Mouse (Mus musculus) limb, embryonic 13.5 days (tissue): ENCODE measurements around the gene A630023A22Rik. TPM values are rescaled to one million over a fixed set of nuclear protein-coding genes. Genes with fewer than 3 reads are reported as not detected.

Experiments
- ATAC-seq: fragments of 200-750 bp; cut with Nextera tagmentation; 2 replicates; pipeline ENCODE4 v1.8.0; 2017; ENCODE audit warnings: low read depth, moderate number of reproducible peaks, moderate TSS enrichment; ENCODE audit not compliant: low FRiP score
- H3K27ac ChIP-seq: fragments of 300-500 bp; sonication (generic); 2 replicates; pipeline ENCODE4 v1.5.1; 2015; ENCODE audit warnings: inconsistent platforms, mild to moderate bottlenecking, moderate library complexity
- H3K27me3 ChIP-seq: fragments of 300-500 bp; sonication (generic); 2 replicates; pipeline ENCODE4 v1.6.1; 2015; ENCODE audit warnings: mild to moderate bottlenecking, inconsistent platforms
- H3K36me3 ChIP-seq: fragments of 300-500 bp; sonication (generic); 2 replicates; pipeline ENCODE4 v1.6.1; 2015; ENCODE audit warnings: inconsistent platforms, mild to moderate bottlenecking, moderate library complexity
- H3K4me1 ChIP-seq: fragments of 300-500 bp; sonication (generic); 2 replicates; pipeline ENCODE4 v1.6.1; 2015; ENCODE audit warnings: inconsistent platforms
- H3K4me2 ChIP-seq: fragments of 300-500 bp; sonication (generic); replicated peaks from 2 replicates; pipeline ENCODE4 v1.6.1; 2015; ENCODE audit warnings: inconsistent platforms, mild to moderate bottlenecking, moderate library complexity
- H3K4me3 ChIP-seq: fragments of 300-500 bp; sonication (generic); 2 replicates; pipeline ENCODE4 v1.5.1; 2015; ENCODE audit warnings: moderate library complexity, mild to moderate bottlenecking, inconsistent platforms
- H3K9ac ChIP-seq: fragments of 300-500 bp; sonication (generic); 2 replicates; pipeline ENCODE4 v1.6.1; 2015; ENCODE audit warnings: mild to moderate bottlenecking, inconsistent platforms
- H3K9me3 ChIP-seq: fragments of 300-500 bp; sonication (generic); 2 replicates; pipeline ENCODE4 v1.6.1; 2016; ENCODE audit warnings: inconsistent platforms
- WGBS: fragments of 180-500 bp; shearing (Covaris S2); methylation state at CpG from one replicate; pipeline ENCODE4 v1.1.7; 2015; 5-methylcytosine and 5-hydroxymethylcytosine counted together
- polyA plus RNA-seq: library from polyadenylated mRNA; unstranded; fragments of >200 nt; fragmentation: Nextera tagmentation; extraction: Ambion mirVana; gene quantifications from 2 replicates; pipeline ENCODE4 v1.2.1, GENCODE M21; 2015

Gene A630023A22Rik
- polyA plus RNA-seq, 1 experiment from 2014 or later = 0.13 TPM

DNA sequence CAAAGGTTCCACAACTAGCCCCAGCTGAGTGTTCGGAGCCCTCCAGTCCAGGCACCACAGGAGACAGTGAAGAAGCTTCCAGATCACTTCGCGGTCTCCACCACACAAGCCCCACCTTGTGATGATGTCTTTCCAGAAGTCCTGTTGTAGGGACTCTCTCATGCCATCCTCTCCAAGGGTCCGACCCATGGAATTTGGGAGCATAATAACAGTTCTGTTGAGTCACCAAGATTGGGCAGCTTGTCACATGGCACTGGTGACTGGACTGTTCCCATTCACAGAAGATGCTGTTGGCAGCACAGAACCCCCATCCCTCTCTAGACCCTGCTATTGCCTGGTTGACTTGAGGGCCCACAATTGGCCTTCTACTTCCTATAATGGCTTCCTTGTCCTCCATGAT lies 86.2 kb downstream of the A630023A22Rik start, which contains the start of gene Gm5460:
Gene Gm5460 (plus strand): TSS at position 378 of the 400 bp plus-strand sequence.
- WGBS = 96% methylated on average over 4 of the region's 4 CpGs
- Histone ChIP-seq H3K9me3 (no peaks in the 10 kb centered on the region), H3K4me2 (no peak within 1 kb of the TSS), H3K27ac (no peak within 1 kb of the TSS), H3K4me1 (no peaks in the 10 kb centered on the region), H3K4me3 (no peak within 1 kb of the TSS), H3K27me3 (no peaks in the 10 kb centered on the region), H3K36me3 (no peaks in the 10 kb centered on the region), H3K9ac (no peak within 1 kb of the TSS)
- no peak for ATAC-seq

DNA sequence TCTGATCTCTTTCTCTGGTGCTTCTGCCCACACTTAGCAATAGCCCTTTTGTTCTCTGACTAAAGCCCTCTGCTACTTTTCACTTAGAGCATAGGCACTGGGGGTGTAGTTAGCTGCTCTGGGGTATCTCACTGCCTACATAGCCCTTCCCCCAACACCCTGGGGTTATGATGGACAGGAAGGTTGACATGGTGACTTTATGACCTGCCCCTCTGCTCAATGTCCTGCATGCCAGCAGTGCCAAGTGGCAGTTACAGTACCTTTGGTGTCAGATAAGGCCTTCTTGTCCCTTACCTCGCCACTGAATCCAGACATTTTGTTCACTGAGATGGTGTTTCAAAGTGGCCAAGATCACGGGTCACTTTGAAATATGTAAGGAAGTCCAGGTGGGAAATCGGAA lies 87.5 kb downstream of the A630023A22Rik start, which contains the start of gene Gm30083:
Gene Gm30083 (minus strand): TSS at position 120 of the 400 bp plus-strand sequence.
- no peaks in the 10 kb centered on the region for H3K9me3 ChIP-seq
- no peaks in the 10 kb centered on the region for H3K36me3 ChIP-seq
- no peaks in the 10 kb centered on the region for H3K27me3 ChIP-seq
- no peak within 1 kb of the TSS for H3K27ac ChIP-seq
- ATAC-seq = no peak
- no peak within 1 kb of the TSS for H3K4me2 ChIP-seq
- no peaks in the 10 kb centered on the region for H3K4me1 ChIP-seq
- no peak within 1 kb of the TSS for H3K4me3 ChIP-seq
- no peak within 1 kb of the TSS for H3K9ac ChIP-seq
- 86% methylated on average over 3 of the region's 3 CpGs for WGBS

DNA sequence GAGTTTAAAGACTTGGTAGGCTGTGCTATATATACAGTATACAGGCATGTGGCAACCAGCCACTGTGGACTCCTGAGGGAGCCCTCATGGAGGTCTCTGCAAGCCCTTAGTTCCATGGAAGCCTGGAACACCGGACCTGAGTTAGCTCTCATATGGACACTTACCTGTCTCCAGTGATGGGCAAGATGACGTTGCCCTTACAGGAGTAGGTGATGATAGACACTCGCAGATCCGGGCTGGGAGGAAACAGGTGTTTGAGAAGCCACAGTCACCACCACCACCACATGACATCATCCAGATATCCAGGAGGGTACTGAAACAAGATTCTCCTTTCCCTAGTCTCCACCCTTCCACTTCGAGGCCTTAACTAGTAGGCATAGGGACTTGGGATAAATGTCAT lies 100.2 kb downstream of the A630023A22Rik start:
- Histone ChIP-seq H3K4me2 (no peak overlapping the region), H3K4me3 (no peak overlapping the region), H3K9ac (no peak overlapping the region), H3K27ac (no peak overlapping the region), H3K36me3 (no peaks in the 10 kb centered on the region), H3K4me1 (peaks cover 1% of the 10 kb centered on the region; the same call in 1 of the 2 replicates), H3K9me3 (no peaks in the 10 kb centered on the region), H3K27me3 (no peaks in the 10 kb centered on the region; the same call in 1 of the 2 replicates)
- 85% methylated on average over 5 of the region's 5 CpGs for WGBS
- ATAC-seq = no peak

DNA sequence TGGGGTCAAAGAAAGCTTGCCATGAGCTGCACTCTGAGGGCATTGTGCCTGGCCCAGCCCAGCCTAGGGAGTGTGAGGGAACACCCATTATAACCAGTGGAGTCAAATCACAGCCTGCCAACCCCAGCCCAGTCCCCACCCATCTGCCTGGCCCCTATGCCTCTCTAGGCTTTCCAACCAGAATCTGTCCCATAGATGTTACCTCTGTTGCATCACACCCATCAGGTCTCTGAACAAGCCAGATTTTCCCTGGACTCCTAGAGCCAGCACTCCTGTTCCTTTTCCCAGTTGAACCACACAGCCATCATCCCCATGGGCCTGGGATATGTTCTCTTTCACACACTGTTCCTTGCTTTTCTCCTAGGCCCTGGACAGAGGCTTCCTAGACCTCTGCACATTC lies 101.1 kb downstream of the A630023A22Rik start:
- Histone ChIP-seq H3K9ac (no peak overlapping the region), H3K4me3 (no peak overlapping the region), H3K36me3 (no peaks in the 10 kb centered on the region), H3K4me2 (no peak overlapping the region), H3K27ac (no peak overlapping the region), H3K27me3 (no peaks in the 10 kb centered on the region; the same call in 1 of the 2 replicates), H3K9me3 (no peaks in the 10 kb centered on the region), H3K4me1 (peaks cover 6% of the 10 kb centered on the region; the same call in 1 of the 2 replicates)
- no peak for ATAC-seq

Other genes starting within 250 kb of the A630023A22Rik start
- 48.6 and 52.2 TPM in 2 replicates for gene Gdf10, start 179.2 kb downstream of the A630023A22Rik start, polyA plus RNA-seq
- gene Gdf2, start 161.7 kb downstream of the A630023A22Rik start, polyA plus RNA-seq = not detected in 2 replicates
- not detected in 2 replicates for gene Rbp3, start 148.8 kb downstream of the A630023A22Rik start, polyA plus RNA-seq
- gene Zfp488, start 124.0 kb downstream of the A630023A22Rik start, polyA plus RNA-seq = 0.38 and 0.46 TPM in 2 replicates
- not detected in 2 replicates for gene Gm30083, start 87.6 kb downstream of the A630023A22Rik start, polyA plus RNA-seq
- not detected in 2 replicates for gene Gm5460, start 86.0 kb downstream of the A630023A22Rik start, polyA plus RNA-seq
- not detected in 2 replicates for gene Antxrl, start 50.0 kb downstream of the A630023A22Rik start, polyA plus RNA-seq
- gene Anxa8, start 16.8 kb downstream of the A630023A22Rik start, polyA plus RNA-seq = 13.9 and 16.0 TPM in 2 replicates
- not detected in 2 replicates for gene Npy4r, start 49.7 kb upstream of the A630023A22Rik start, polyA plus RNA-seq
- gene Gprin2, start 98.9 kb upstream of the A630023A22Rik start, polyA plus RNA-seq = 1.3 and 1.9 TPM in 2 replicates
- 0.29 and 0.39 TPM in 2 replicates for gene Syt15, start 116.8 kb upstream of the A630023A22Rik start, polyA plus RNA-seq
- gene Shld2, start 207.7 kb upstream of the A630023A22Rik start, polyA plus RNA-seq = 13.9 and 14.4 TPM in 2 replicates
- gene Glud1, start 208.0 kb upstream of the A630023A22Rik start, polyA plus RNA-seq = 77.7 and 78.8 TPM in 2 replicates